Mouse (Mus musculus) liver, embryonic 14.5 days (tissue): ENCODE data around the gene Atrnl1. TPM values are rescaled to one million over a fixed set of nuclear protein-coding genes. Genes with fewer than 3 reads are reported as not detected.
A peak's percentile ranks its signal among the peaks of the same experiment; 100 is the strongest.

Source experiments
- ATAC-seq: fragments of 200-750 bp; cut with Nextera tagmentation; 2 replicates; pipeline ENCODE4 v1.8.0; 2017; ENCODE audit warnings: moderate number of reproducible peaks, mild to moderate bottlenecking, moderate library complexity; ENCODE audit not compliant: insufficient read depth
- DNase-seq, 3 experiments: peaks; one replicate each; pipeline ENCODE4 v3.0.0-alpha.2; 2012 to 2013; ENCODE audit warnings: low read depth in 3 of 3, low spot score in 3 of 3
- H3K27ac ChIP-seq: fragments of 300-500 bp; sonication (generic); 2 replicates; pipeline ENCODE4 v1.5.1; 2014; ENCODE audit warnings: moderate library complexity, mild to moderate bottlenecking, control low read depth, inconsistent platforms
- H3K27me3 ChIP-seq: fragments of 300-500 bp; sonication (generic); 2 replicates; pipeline ENCODE4 v1.6.1; 2014; ENCODE audit warnings: mild to moderate bottlenecking, low read length, moderate library complexity; ENCODE audit not compliant: control insufficient read depth, insufficient read depth
- H3K36me3 ChIP-seq: fragments of 300-500 bp; sonication (generic); replicated peaks from 2 replicates; pipeline ENCODE4 v1.6.1; 2014; ENCODE audit warnings: low read depth; ENCODE audit not compliant: control insufficient read depth, insufficient read depth
- H3K4me1 ChIP-seq, 2 experiments: fragments of 200-500 bp in 1 of 2; fragments of 300-500 bp in 1 of 2; sonication (generic) in 1 of 2; replicated peaks; 2 replicates each; pipeline ENCODE4 v1.6.1; 2012 to 2014; ENCODE audit warnings: antibody characterized with exemption in 1 of 2, inconsistent platforms in 1 of 2, low read length in 1 of 2; ENCODE audit not compliant: control insufficient read depth in 2 of 2, insufficient read depth in 2 of 2
- H3K4me2 ChIP-seq: fragments of 300-500 bp; sonication (generic); 2 replicates; pipeline ENCODE4 v1.6.1; 2014; ENCODE audit warnings: low read depth, mild to moderate bottlenecking, control low read depth, moderate library complexity
- H3K4me3 ChIP-seq, 2 experiments: fragments of 200-500 bp in 1 of 2; fragments of 300-500 bp in 1 of 2; sonication (generic) in 1 of 2; 2 replicates each; pipeline ENCODE4 v1.5.1; 2012 to 2014; ENCODE audit warnings: low read depth in 2 of 2, low read length in 2 of 2, mild to moderate bottlenecking in 2 of 2, control low read depth in 1 of 2, inconsistent platforms in 1 of 2, moderate library complexity in 1 of 2; ENCODE audit not compliant: insufficient read depth in 1 of 2
- H3K9ac ChIP-seq: fragments of 300-500 bp; sonication (generic); replicated peaks from 2 replicates; pipeline ENCODE4 v1.6.1; 2014; ENCODE audit warnings: mild to moderate bottlenecking, control low read depth, moderate library complexity
- H3K9me3 ChIP-seq: fragments of 300-500 bp; sonication (generic); 2 replicates; pipeline ENCODE4 v1.6.1; 2016; ENCODE audit warnings: low read length, mixed read lengths; ENCODE audit not compliant: control insufficient read depth
- CTCF ChIP-seq: IDR thresholded peaks from 2 replicates; pipeline ENCODE4 v1.5.1; 2016; ENCODE audit warnings: antibody characterized with exemption, low read depth, control low read depth
- EP300 ChIP-seq: IDR thresholded peaks from 2 replicates; pipeline ENCODE4 v1.6.1; 2016; ENCODE audit warnings: antibody characterized with exemption, low read depth
- WGBS: fragments of 180-500 bp; shearing (Covaris S2); extraction: QIAGEN DNeasy Blood & Tissue Kit; methylation state at CpG from one replicate; pipeline ENCODE4 v1.1.7; 2014; ENCODE audit not compliant: insufficient replicate concordance; 5-methylcytosine and 5-hydroxymethylcytosine counted together
- polyA plus RNA-seq, 2 experiments: library from polyadenylated mRNA; depleted of rRNA in 1 of 2; stranded (reverse) in 1 of 2; unstranded in 1 of 2; fragments of >200 nt; fragmentation: Nextera tagmentation in 1 of 2; extraction: Ambion mirVana in 1 of 2; gene quantifications; 2 replicates each; pipeline versions ENCODE4 v1.2.1 to v1.2.3; 2012 to 2014

Gene Atrnl1
- polyA plus RNA-seq, 2 experiments = 0.46 to 1.3 TPM

DNA sequence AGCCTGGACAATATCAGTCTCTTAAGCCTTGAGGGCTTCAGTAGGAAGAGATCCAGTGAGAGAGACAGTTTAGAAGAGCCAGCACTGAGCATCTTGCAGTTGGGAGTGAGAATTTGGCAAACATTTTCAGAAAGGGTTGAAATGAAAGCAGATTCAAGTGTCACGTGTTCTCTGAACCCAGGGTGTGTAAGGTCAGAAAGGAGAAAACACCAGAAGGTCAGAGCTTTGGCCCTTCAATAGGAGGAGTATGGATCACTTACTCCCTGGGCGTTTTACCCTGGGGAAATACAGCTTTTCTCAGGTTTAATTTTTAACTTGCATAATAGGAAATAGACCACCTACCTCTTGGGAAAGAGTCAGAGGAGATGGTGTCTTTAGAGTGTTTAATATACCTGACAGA, 457.3 kb downstream of the Atrnl1 start:
- TF ChIP-seq CTCF (no peak), EP300 (no peak)
- peaks cover 0 to 7% of the 10 kb centered on the region in 2 experiments; a peak in 2 of 4 replicates for H3K4me1 ChIP-seq
- no peak for ATAC-seq
- no peak overlapping the region for H3K4me3 ChIP-seq
- H3K9me3 ChIP-seq = no peaks in the 10 kb centered on the region
- H3K27ac ChIP-seq = no peak overlapping the region
- no peaks in the 10 kb centered on the region for H3K27me3 ChIP-seq
- H3K4me2 ChIP-seq = no peak overlapping the region
- H3K36me3 ChIP-seq = no peaks in the 10 kb centered on the region
- H3K9ac ChIP-seq = no peak overlapping the region
- WGBS = 41% methylated on average over 2 of the region's 2 CpGs
- DNase-seq = no peak

DNA sequence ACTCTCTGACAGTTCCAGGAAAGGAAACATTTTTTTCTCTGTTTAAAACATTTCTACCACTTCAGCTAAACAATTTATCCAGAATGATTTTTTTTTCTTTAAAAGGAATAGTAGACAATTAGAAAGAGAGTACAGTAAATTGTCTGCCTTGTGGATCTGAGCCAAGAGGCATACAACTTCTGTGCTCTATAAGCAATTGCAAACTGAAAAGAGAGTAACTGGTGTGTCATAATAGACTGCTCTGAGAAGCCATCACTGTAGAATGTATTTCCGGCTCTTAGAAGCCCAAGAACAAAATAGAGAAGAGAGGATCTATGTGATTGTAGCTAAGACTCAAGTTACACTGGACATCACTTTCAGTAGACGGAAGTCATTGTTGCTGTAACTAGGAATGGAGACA, 458.1 kb downstream of the Atrnl1 start:
- no peak for TF ChIP-seq EP300
- TF ChIP-seq CTCF = no peak
- H3K4me2 ChIP-seq = no peak overlapping the region
- no peaks in the 10 kb centered on the region for H3K9me3 ChIP-seq
- H3K27me3 ChIP-seq = no peaks in the 10 kb centered on the region
- no peak overlapping the region for H3K4me3 ChIP-seq
- H3K36me3 ChIP-seq = no peaks in the 10 kb centered on the region
- peaks cover 0 to 7% of the 10 kb centered on the region in 2 experiments; a peak in 2 of 4 replicates for H3K4me1 ChIP-seq
- WGBS = 66% methylated on average over 2 of the region's 2 CpGs
- no peak overlapping the region for H3K27ac ChIP-seq
- H3K9ac ChIP-seq = no peak overlapping the region
- ATAC-seq (no peak), DNase-seq (no peak)

DNA sequence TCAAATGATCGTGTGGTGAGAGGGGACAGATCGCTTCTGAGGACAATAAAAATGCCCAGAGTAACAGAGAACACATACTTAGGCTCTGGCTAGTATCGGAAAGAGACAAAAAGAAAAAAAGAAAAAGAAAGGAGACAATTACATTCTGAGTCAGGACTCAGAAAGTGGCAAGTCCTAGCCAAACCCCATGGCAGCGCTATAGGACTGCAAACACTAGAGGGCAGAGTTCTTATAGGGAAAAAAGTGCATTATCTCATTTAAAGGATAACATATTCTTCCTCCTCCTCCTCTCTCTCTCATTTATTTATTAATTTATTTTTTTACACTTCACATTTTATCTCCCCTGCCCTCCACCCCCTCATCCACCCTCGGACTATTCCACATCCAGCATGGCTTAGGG, 461.6 kb downstream of the Atrnl1 start:
- no peaks in the 10 kb centered on the region for H3K27me3 ChIP-seq
- ATAC-seq (no peak), DNase-seq (no peak)
- no peaks in the 10 kb centered on the region for H3K9me3 ChIP-seq
- no peaks in the 10 kb centered on the region for H3K36me3 ChIP-seq
- 57% methylated on average over 5 of the region's 5 CpGs for whole genome bisulfite sequencing
- no peak overlapping the region for H3K4me3 ChIP-seq
- H3K4me1 ChIP-seq = 0 out of 4 replicates have a peak, but pooled peaks cover 0 to 3% of the 10 kb centered on the region in 2 experiments
- H3K4me2 ChIP-seq = no peak overlapping the region
- H3K9ac ChIP-seq = no peak overlapping the region
- H3K27ac ChIP-seq = no peak overlapping the region
- TF ChIP-seq CTCF (peak; percentile 19; the same call in 1 of the 2 replicates), EP300 (no peak)

DNA sequence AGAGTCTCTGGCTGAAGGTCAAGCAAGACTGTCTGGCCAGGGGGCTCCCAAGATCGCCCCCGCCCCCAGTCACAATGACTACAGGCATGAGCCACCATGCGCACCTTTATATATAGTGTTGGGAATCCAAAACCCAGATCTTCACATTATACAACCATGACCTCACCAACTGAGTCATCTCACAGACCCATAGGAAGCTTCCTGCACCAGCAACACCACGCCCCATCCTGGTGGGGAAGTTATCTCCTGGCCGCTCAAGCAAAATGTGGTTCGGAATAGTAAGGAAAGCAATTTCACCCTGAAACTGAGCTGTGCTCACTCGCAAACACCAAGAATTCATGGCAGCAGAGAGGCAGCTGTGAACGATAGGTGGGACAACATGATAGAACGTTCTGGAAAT, 462.0 kb downstream of the Atrnl1 start:
- Histone ChIP-seq H3K4me2 (no peak overlapping the region), H3K36me3 (no peaks in the 10 kb centered on the region), H3K27me3 (no peaks in the 10 kb centered on the region), H3K27ac (no peak overlapping the region), H3K4me1 (0 out of 4 replicates have a peak, but pooled peaks cover 0 to 3% of the 10 kb centered on the region in 2 experiments), H3K9ac (no peak overlapping the region), H3K9me3 (no peaks in the 10 kb centered on the region), H3K4me3 (no peak overlapping the region)
- WGBS = 56% methylated on average over 9 of the region's 9 CpGs
- ATAC-seq (no peak), DNase-seq (no peak)
- TF ChIP-seq EP300 = no peak
- no peak for TF ChIP-seq CTCF

DNA sequence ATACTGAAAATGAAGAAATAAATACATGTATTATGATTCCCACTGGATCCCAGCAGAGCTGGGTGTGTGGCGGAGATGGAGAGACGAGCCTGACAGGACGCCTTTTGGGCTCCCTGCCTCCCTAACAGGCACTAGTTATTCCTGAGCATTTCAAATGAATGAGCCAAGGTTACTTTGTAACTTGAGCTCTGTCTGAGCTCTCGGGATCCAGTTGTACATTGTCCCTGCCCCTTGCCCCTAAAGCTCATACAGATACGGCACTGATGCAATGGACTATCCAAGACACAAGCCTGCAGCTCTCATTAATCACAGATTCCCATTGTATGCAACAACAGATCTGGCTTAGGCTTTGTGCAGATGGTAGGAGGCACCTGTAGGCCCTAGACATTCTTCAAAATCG, 464.4 kb downstream of the Atrnl1 start:
- WGBS = 56% methylated on average over 6 of the region's 6 CpGs
- H3K9me3 ChIP-seq = no peaks in the 10 kb centered on the region
- no peaks in the 10 kb centered on the region for H3K36me3 ChIP-seq
- no peak overlapping the region for H3K4me2 ChIP-seq
- no peaks in the 10 kb centered on the region for H3K4me1 ChIP-seq
- no peak overlapping the region for H3K4me3 ChIP-seq
- no peak overlapping the region for H3K9ac ChIP-seq
- no peak overlapping the region for H3K27ac ChIP-seq
- no peak for DNase-seq
- TF ChIP-seq EP300 (no peak), CTCF (no peak)
- ATAC-seq = no peak
- no peaks in the 10 kb centered on the region for H3K27me3 ChIP-seq
